Mouse (Mus musculus) intestine, embryonic 16.5 days (tissue): ENCODE measurements at regions not wholly inside any gene's neighbourhood (a gene's known extent, or its start where the extent isn't known, plus 50 kb on each side); places are given as distances from the start of the nearest gene placed in this dataset.
"Not testable (repeated sequence)": the region's sequence is repeated elsewhere in the genome, so short reads cannot be mapped to it uniquely, and the experiment has no call there.

Experiments
- ATAC-seq: fragments of 200-750 bp; cut with Nextera tagmentation; 2 replicates; pipeline ENCODE4 v1.8.0; 2017; ENCODE audit warnings: moderate TSS enrichment, moderate library complexity
- H3K27ac ChIP-seq: fragments of 300-500 bp; sonication (generic); 2 replicates; pipeline ENCODE4 v1.5.1; 2014; ENCODE audit warnings: mild to moderate bottlenecking, low read length
- H3K27me3 ChIP-seq: fragments of 300-500 bp; sonication (generic); replicated peaks from 2 replicates; pipeline ENCODE4 v1.6.1; 2014; ENCODE audit warnings: low read length, control low read depth, mixed read lengths; ENCODE audit not compliant: control insufficient read depth, insufficient read depth
- H3K36me3 ChIP-seq: fragments of 300-500 bp; sonication (generic); 2 replicates; pipeline ENCODE4 v1.6.1; 2014; ENCODE audit warnings: low read length, control low read depth; ENCODE audit not compliant: control insufficient read depth, insufficient read depth
- H3K4me1 ChIP-seq: fragments of 300-500 bp; sonication (generic); 2 replicates; pipeline ENCODE4 v1.6.1; 2014; ENCODE audit warnings: low read length, control low read depth, mixed read lengths; ENCODE audit not compliant: control insufficient read depth, insufficient read depth
- H3K4me2 ChIP-seq: fragments of 300-500 bp; sonication (generic); 2 replicates; pipeline ENCODE4 v1.6.1; 2014; ENCODE audit warnings: low read depth, low read length, control low read depth
- H3K4me3 ChIP-seq: fragments of 300-500 bp; sonication (generic); 2 replicates; pipeline ENCODE4 v1.5.1; 2014; ENCODE audit warnings: mild to moderate bottlenecking, low read length
- H3K9ac ChIP-seq: fragments of 300-500 bp; sonication (generic); 2 replicates; pipeline ENCODE4 v1.6.1; 2014; ENCODE audit warnings: low read depth, low read length
- H3K9me3 ChIP-seq: fragments of 300-500 bp; sonication (generic); 2 replicates; pipeline ENCODE4 v1.6.1; 2016; ENCODE audit warnings: low read length, control low read depth; ENCODE audit not compliant: control insufficient read depth
- WGBS: fragments of 180-500 bp; shearing (Covaris S2); extraction: QIAGEN DNeasy Blood & Tissue Kit; methylation state at CpG from one replicate; pipeline ENCODE4 v1.1.7; 2014; 5-methylcytosine and 5-hydroxymethylcytosine counted together

GRCm38 (mm10) chr13:98438206-98438605 is 53.6 kb downstream of the Gm10320 start:
- Histone ChIP-seq H3K27ac (no peak overlapping the region), H3K9me3 (no peaks in the 10 kb centered on the region), H3K27me3 (no peaks in the 10 kb centered on the region), H3K4me3 (no peak overlapping the region), H3K36me3 (no peaks in the 10 kb centered on the region), H3K4me2 (no peak overlapping the region), H3K9ac (no peak overlapping the region), H3K4me1 (peaks cover 2% of the 10 kb centered on the region; the same call in 1 of the 2 replicates)
- ATAC-seq = no peak
- WGBS = 87% methylated on average over 8 of the region's 8 CpGs

- Histone ChIP-seq H3K9me3 (no peaks in the 10 kb centered on the region), H3K4me2 (no peak overlapping the region), H3K9ac (no peak overlapping the region), H3K27ac (no peak overlapping the region), H3K4me1 (peaks cover 2% of the 10 kb centered on the region; the same call in 1 of the 2 replicates), H3K4me3 (no peak overlapping the region), H3K36me3 (no peaks in the 10 kb centered on the region), H3K27me3 (0 out of 2 replicates have a peak, but pooled peaks cover 5% of the 10 kb centered on the region)
- no peak for ATAC-seq
- 74% methylated on average over 8 of the region's 8 CpGs for WGBS
Observed at GRCm38 (mm10) chr13:98436961-98437360, 54.8 kb downstream of the Gm10320 start.

GRCm38 (mm10) chr13:98435245-98435975 is 56.4 kb downstream of the Gm10320 start:
- H3K4me2 ChIP-seq = no peak overlapping the region
- no peak overlapping the region for H3K27ac ChIP-seq
- H3K4me3 ChIP-seq = no peak overlapping the region
- peaks cover 2% of the 10 kb centered on the region; the same call in 1 of the 2 replicates for H3K4me1 ChIP-seq
- no peaks in the 10 kb centered on the region for H3K9me3 ChIP-seq
- no peaks in the 10 kb centered on the region for H3K36me3 ChIP-seq
- peaks cover 15% of the 10 kb centered on the region; the same call in 1 of the 2 replicates for H3K27me3 ChIP-seq
- WGBS = 90% methylated on average over 8 of the region's 8 CpGs
- no peak overlapping the region for H3K9ac ChIP-seq
- ATAC-seq = no peak

- WGBS = 37% methylated on average over 21 of the region's 21 CpGs
- no peaks in the 10 kb centered on the region; the same call in 1 of the 2 replicates for H3K4me1 ChIP-seq
- H3K27me3 ChIP-seq = peaks cover 32% of the 10 kb centered on the region; the same call in 1 of the 2 replicates
- H3K36me3 ChIP-seq = no peaks in the 10 kb centered on the region
- H3K4me3 ChIP-seq = no peak overlapping the region
- no peak overlapping the region for H3K9ac ChIP-seq
- no peak overlapping the region for H3K27ac ChIP-seq
- no peak for ATAC-seq
- no peak overlapping the region for H3K4me2 ChIP-seq
- no peaks in the 10 kb centered on the region for H3K9me3 ChIP-seq
Observed at GRCm38 (mm10) chr13:98429851-98430250, 62.0 kb downstream of the Gm10320 start.

GRCm38 (mm10) chr13:98427660-98428059 is 64.1 kb downstream of the Gm10320 start:
- H3K4me2 ChIP-seq = peak overlapping the region; percentile 19; the same call in 1 of the 2 replicates
- peaks cover 42% of the 10 kb centered on the region; the same call in 1 of the 2 replicates for H3K27me3 ChIP-seq
- H3K27ac ChIP-seq, H3K9me3 ChIP-seq, H3K36me3 ChIP-seq, H3K4me3 ChIP-seq, H3K9ac ChIP-seq, H3K4me1 ChIP-seq: not testable (repeated sequence)
- peak; percentile 31; the same call in 1 of the 2 replicates for ATAC-seq
- 9% methylated on average over 16 of the region's 16 CpGs for WGBS

GRCm38 (mm10) chr13:98425026-98425425 is 66.8 kb downstream of the Gm10320 start:
- H3K9ac ChIP-seq = no peak overlapping the region
- no peak for ATAC-seq
- no peaks in the 10 kb centered on the region for H3K36me3 ChIP-seq
- 91% methylated on average over 7 of the region's 7 CpGs for WGBS
- H3K4me3 ChIP-seq = no peak overlapping the region
- H3K4me2 ChIP-seq = no peak overlapping the region
- H3K27me3 ChIP-seq = peaks cover 23% of the 10 kb centered on the region; the same call in 1 of the 2 replicates
- H3K9me3 ChIP-seq = no peaks in the 10 kb centered on the region
- no peak overlapping the region for H3K27ac ChIP-seq
- peaks cover 4% of the 10 kb centered on the region for H3K4me1 ChIP-seq

GRCm38 (mm10) chr13:98424000-98424399 is 67.8 kb downstream of the Gm10320 start:
- peaks cover 4% of the 10 kb centered on the region for H3K4me1 ChIP-seq
- no peaks in the 10 kb centered on the region for H3K9me3 ChIP-seq
- no peaks in the 10 kb centered on the region for H3K36me3 ChIP-seq
- WGBS = 26% methylated on average over 12 of the region's 12 CpGs
- H3K27ac ChIP-seq = no peak overlapping the region
- no peak overlapping the region for H3K4me3 ChIP-seq
- H3K9ac ChIP-seq = no peak overlapping the region
- H3K4me2 ChIP-seq = no peak overlapping the region
- H3K27me3 ChIP-seq = peaks cover 20% of the 10 kb centered on the region; the same call in 1 of the 2 replicates
- ATAC-seq = no peak

GRCm38 (mm10) chr13:98420419-98421043 is 66.5 kb downstream of the Foxd1 start:
- Histone ChIP-seq H3K4me3 (no peak overlapping the region), H3K9ac (no peak overlapping the region), H3K27me3 (0 out of 2 replicates have a peak, but pooled peaks cover 10% of the 10 kb centered on the region), H3K36me3 (no peaks in the 10 kb centered on the region), H3K9me3 (no peaks in the 10 kb centered on the region), H3K4me2 (no peak overlapping the region), H3K27ac (no peak overlapping the region), H3K4me1 (peaks cover 4% of the 10 kb centered on the region; the same call in 1 of the 2 replicates)
- no peak for ATAC-seq
- 46% methylated on average over 15 of the region's 15 CpGs for WGBS

GRCm38 (mm10) chr13:98417736-98418135 is 63.7 kb downstream of the Foxd1 start:
- Histone ChIP-seq H3K27ac (no peak overlapping the region), H3K4me3 (no peak overlapping the region), H3K9me3 (no peaks in the 10 kb centered on the region), H3K36me3 (no peaks in the 10 kb centered on the region), H3K4me1 (no peaks in the 10 kb centered on the region), H3K9ac (no peak overlapping the region), H3K27me3 (no peaks in the 10 kb centered on the region), H3K4me2 (no peak overlapping the region)
- 71% methylated on average over 4 of the region's 4 CpGs for WGBS
- ATAC-seq = no peak
